Mouse (Mus musculus) gastrocnemius, adult 8-10 months (tissue): ENCODE data around the gene Fam83d. TPM values are rescaled to one million over a fixed set of nuclear protein-coding genes. Genes with fewer than 3 reads are reported as not detected.

Experiments
- DNase-seq, 2 experiments: peaks; one replicate each; pipeline ENCODE4 v3.0.0; 2022; ENCODE audit warnings: low spot score in 2 of 2
- microRNA-seq: library from miRNA; unstranded; fragments of <30 nt; microRNA quantifications from one replicate; pipeline ENCODE4 v1.2.0, GENCODE M21; 2022
- total RNA-seq, 4 experiments: library from RNA; stranded (reverse); gene quantifications; 2 replicates each; pipeline ENCODE4 v1.2.4; 2022

The Fam83d gene
- total RNA-seq, 4 experiments from 2014 or later = 0.94 to 4.2 (median 2.6) TPM

DNA sequence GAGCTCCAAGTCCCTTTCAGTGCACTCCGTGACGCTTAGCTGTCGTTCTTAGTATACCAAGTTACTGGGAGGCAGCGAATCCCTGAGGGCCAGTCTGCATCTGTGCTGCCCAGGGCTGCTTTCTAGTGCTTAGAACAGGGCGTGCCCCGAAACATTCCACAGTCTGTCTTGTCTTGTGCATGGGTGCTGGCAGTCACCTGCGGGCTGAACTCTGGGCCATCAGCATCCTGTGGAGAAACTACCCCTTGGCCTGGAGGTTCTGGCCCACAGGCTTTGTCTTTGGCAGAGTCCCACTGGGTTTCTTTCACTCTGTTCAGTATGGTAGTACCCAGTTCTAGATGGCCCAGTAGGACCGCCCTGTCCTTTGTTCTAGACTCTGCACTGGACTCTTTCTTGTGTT is 32.9 kb downstream of the Fam83d start:
- no peak for DNase-seq

DNA sequence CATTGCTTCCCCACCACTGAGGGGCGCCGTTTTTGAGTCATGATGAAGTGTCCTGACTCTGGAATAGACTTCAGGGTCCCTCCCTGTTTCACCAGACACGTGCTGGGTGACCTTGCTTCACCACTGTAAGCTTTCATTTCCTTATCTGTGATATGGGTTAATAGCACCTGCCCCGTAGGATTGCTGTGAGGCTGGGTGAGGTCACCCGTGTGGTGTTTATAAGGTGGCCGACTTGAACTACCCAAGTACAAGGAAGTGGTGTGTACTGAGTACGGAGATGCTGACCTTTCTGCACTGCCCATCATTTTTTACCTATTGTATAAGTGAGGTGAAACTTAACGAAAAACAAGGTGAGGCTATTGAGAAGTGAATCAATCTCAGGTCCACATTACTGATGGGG is 35.7 kb downstream of the Fam83d start:
- no peak for DNase-seq

DNA sequence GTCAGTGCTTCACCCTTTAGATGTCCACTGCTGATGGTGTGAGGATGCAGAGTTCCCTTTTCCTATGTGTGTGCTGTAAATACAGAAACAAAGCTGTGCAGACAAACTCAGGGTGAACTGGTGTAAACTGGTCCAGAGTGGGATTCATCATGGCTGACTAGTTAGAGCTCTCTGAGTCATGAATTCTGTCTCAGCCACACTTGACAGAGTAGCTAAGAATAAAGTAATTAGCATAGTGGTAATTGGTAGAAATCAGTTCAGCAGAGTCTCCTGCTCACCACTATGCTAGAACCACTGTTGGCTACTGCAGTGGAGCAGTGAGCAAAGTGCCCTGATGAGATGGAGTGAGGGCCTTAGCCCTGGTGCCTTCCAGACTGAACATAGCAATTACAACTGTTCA is 47.8 kb downstream of the Fam83d start:
- no peak for DNase-seq

DNA sequence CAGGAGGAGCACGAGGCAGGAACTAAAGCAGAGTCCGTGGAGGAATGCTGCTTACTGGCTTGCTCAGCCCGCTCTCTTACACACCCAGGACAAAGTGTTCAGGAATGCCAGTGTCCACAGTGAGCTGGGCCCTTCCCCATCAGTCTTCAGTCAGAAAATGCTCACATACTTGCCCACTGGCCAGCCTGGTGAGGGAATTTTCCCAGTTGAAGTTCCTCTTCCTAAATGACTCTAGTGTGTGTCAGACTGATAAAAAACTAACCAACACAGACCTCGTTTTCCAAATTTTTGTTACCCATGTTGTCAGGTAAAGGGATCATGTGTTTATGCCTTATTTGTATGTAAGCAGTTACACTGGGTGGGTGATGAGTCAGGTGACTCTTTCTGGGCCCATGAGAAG is 48.3 kb downstream of the Fam83d start:
- DNase-seq = no peak

DNA sequence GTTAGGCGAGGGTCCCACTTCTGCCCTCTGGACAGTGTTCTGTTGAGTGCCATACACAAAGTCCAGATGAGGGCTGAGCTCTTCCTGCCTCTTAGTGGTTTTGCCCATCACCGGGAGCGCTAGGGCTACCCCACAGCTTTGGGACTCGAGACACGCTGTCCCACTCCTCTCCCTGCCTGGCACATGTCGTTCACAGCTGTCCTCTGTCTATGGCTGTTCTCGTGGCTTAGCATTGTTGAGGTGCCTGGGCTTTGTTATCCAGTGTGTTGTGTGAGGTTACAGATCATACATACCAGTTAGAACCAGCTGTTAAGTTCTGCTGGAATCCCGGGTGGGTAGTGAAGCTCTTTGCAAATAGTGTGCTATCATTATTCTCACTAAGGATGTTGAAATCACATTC is 49.8 kb downstream of the Fam83d start:
- no peak for DNase-seq

DNA sequence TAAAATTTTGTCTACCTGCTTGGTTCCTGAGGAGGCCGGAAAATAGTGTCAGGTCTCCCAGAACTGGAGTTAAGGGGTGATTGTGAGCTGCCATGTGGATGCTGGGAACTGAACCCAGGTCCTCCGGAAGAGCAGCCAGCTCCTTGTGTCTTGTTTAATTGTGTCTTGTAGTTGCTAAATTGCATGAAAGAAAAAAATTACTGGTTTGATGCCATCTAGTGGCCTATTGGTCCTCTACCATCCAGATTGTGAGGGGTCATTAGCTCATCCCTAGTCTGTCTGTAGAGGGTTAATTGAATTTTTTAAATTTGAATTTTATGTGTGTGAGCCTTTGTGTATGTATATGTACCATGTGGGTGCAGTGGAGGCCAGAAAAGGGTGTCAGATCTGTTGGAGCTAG is 60.2 kb downstream of the Fam83d start:
- no peak for DNase-seq

DNA sequence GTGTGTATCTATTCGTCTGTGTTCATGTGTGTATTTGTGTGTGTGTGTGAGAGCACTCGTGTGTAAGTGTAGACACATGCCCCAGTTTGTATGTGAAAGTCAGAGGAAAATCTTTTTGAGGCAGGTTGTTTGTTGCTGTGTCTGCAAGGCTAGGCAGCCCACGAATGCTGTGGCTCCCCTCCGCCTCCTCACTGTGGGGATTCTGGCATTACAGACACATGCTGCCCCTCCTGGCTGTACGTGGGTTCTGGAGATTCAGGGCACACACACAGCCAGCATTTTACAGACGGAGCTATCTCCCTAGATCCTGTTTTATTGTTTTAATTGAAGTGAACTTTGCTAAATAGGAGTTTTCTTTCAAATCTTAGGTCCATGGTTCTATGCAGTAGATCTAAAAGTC is 61.9 kb downstream of the Fam83d start:
- DNase-seq = no peak

DNA sequence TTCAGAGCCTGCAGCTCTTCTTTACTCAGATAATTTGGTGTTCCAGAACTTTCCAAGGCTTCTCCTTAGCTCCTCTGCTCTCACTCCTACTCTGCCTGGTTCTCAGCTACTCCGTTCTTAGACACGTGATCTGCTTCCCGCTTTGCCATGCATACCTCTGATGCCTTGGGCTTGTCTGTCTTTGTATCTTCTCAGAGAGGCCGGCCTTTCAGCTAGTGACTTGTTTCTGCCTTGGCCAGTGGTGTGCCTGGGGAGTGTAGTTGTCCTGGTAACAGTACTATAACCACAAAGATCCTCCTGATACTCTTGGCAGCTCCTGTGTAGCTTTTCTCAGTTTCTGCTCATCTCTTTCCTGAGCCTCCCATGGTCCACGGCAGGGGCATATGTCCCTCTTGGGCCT is 65.3 kb downstream of the Fam83d start:
- DNase-seq = no peak

DNA sequence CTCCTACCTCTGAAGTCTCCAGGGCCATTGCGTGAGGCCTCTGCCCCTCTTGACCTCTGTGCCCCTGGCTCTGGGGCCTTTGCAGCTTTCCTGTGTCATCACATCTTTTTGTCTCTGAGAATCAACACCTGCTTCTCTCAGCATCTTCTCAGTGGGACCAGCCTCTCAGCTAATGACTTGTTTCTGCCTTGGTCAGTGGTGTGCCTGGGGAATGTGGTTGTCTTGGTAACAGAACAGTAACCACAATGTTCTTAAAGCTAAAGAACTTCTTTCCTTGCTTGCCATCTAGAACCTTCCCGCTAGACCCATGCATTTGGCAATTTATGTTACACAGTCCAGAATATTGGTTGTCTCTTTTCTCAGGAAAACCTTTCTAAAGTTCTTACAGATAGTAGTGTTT is 65.8 kb downstream of the Fam83d start:
- DNase-seq = no peak

Small RNA genes lying within 50 kb of the gene (microRNA-seq; reads per million reads assigned to microRNA genes)
- not detected for gene Gm26141

Other genes with a start within 250 kb of the Fam83d start
- gene Slc32a1, start 157.3 kb upstream of the Fam83d start, total RNA-seq = not detected
- gene Actr5, start 143.2 kb upstream of the Fam83d start, total RNA-seq = 1 to 10 TPM; 2.3 to 3.8 (median 3.2) TPM
- 1 to 10 TPM; 2.4 to 3.0 (median 2.7) TPM for gene Ppp1r16b, start 102.7 kb upstream of the Fam83d start, total RNA-seq
- 10 to 100 TPM in 2 of 4 experiments, 1 to 10 TPM in 2; 6.8 to 13.9 (median 8.7) TPM for gene Dhx35, start 26.7 kb downstream of the Fam83d start, total RNA-seq